Mouse (Mus musculus) CH12.LX (cell line): ENCODE results near the gene BC051142.
"Not testable (repeated sequence)": the region's sequence is repeated elsewhere in the genome, so short reads cannot be mapped to it uniquely, and the experiment has no call there.

Experiments
- CTCF ChIP-seq, 2 experiments: IDR thresholded peaks in 1 of 2; conservative IDR thresholded peaks in 1 of 2; 2 replicates each; pipeline ENCODE4 v1.5.1; 2011 to 2012; ENCODE audit warnings: low read depth in 2 of 2, low read length in 2 of 2, improper control_type of control experiment in 1 of 2, inconsistent platforms in 1 of 2, mild to moderate bottlenecking in 1 of 2, moderate library complexity in 1 of 2
- JUND ChIP-seq: conservative IDR thresholded peaks from 2 replicates; pipeline ENCODE4 v1.6.1; 2011; ENCODE audit warnings: low read depth, low read length, improper control_type of control experiment
- NRF1 ChIP-seq: IDR thresholded peaks from 2 replicates; pipeline ENCODE4 v1.6.1; 2014; ENCODE audit warnings: low read depth, mild to moderate bottlenecking, inconsistent platforms, low read length, improper control_type of control experiment, moderate library complexity
- POLR2AphosphoS2 ChIP-seq: IDR thresholded peaks from 2 replicates; pipeline ENCODE4 v1.6.1; 2011; ENCODE audit warnings: low read depth, low read length, improper control_type of control experiment
- RAD21 ChIP-seq: IDR thresholded peaks from 2 replicates; pipeline ENCODE4 v1.6.1; 2011; ENCODE audit warnings: low read depth, mild to moderate bottlenecking, low read length, improper control_type of control experiment, moderate library complexity
- RCOR1 ChIP-seq: conservative IDR thresholded peaks from 2 replicates; pipeline ENCODE4 v1.6.1; 2012; ENCODE audit warnings: low read depth, mild to moderate bottlenecking, inconsistent platforms, low read length, improper control_type of control experiment
- USF1 ChIP-seq: IDR thresholded peaks from 2 replicates; pipeline ENCODE4 v1.6.1; 2014; ENCODE audit warnings: low read depth, mild to moderate bottlenecking, inconsistent platforms, low read length, improper control_type of control experiment
- ZC3H11A ChIP-seq: IDR thresholded peaks from 2 replicates; pipeline ENCODE4 v1.6.1; 2012; ENCODE audit warnings: low read depth, mild to moderate bottlenecking, inconsistent platforms, low read length, improper control_type of control experiment

DNA sequence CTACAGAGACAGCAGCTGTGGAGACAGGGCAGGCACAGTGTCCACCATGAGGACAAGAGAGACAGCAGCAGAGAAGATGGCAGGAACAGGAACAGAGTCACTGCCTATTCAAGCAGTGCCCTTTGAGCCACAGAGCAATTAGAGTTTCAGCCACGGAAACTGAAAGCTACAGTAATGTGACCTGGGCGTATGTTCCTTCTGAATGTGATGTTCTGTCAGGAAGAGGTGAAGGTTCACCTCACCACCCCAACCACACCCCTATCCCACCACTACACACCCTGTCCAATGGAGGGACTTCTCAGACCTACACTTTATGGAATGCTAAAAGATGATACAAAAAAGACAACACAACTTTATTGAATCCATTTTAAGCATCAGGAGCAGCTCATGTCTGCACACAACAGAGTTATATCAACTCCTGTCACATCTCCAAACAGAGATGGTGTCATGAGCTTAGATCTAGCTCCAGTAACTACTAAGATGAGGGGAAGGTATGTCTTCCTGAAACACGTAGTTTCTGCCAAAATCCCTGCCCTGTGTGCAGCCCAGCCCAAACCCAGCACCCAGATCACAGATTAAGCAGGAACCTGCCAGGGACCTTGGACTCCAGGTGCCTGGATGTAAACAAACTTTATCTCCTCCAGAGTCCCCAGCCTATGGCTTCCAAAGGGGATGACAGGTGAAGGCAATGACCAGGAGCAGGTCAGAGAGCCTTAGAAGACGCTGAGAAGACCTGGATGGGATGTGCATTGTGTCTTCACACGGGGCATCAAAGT is 78.8 kb downstream of the BC051142 start, which contains the start of gene Btnl4:
- TF ChIP-seq RCOR1; CTCF (conservative IDR thresholded peaks at IDR 0.05 in 1 of 2, IDR thresholded peaks at IDR 0.05 in 1 of 2; ENCODE audit: low read depth in 2 of 2, low read length in 2 of 2); NRF1; RAD21; USF1; JUND; POLR2AphosphoS2; ZC3H11A: not testable (repeated sequence)
